Mouse (Mus musculus): Measurements from ENCODE around the gene Emid1.

The Emid1 gene

DNA sequence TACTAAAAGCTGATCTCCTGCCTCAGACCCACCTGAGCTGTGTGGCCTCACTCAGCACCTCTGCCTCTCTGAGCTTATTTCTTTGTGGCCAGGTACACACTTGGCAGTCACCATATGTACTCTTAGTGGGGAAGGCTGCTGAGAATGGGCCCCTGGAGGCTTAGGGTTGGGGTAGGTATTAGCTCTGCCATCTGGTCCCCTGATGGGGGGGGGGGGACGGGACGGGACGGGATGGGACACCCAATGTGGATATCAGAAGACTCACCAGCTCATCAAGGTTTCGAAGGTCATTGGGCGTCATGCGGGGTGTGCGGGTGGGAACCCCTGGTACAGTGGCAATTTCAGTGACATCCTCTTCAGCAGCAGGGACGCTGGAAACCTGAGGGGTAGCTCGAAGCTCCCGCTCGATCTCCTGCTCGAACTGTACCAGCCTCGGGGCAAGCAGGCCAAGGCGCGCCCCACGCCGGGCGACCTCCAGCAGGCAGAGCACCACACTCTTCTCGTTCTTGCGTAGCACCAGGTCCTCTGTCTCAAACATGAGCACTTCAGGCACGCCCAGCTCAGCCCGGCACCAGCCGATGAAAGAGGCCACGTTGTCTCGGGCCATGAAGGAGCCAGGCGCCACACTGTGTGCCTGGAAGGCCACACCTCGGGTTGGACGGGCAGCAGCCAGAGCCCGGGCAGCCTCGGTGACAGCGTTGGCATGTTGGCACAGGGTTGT lies 88.3 kb downstream of the Emid1 start:
- no peak for DNase-seq (ENCODE audit: low spot score in 2 of 2)

DNA sequence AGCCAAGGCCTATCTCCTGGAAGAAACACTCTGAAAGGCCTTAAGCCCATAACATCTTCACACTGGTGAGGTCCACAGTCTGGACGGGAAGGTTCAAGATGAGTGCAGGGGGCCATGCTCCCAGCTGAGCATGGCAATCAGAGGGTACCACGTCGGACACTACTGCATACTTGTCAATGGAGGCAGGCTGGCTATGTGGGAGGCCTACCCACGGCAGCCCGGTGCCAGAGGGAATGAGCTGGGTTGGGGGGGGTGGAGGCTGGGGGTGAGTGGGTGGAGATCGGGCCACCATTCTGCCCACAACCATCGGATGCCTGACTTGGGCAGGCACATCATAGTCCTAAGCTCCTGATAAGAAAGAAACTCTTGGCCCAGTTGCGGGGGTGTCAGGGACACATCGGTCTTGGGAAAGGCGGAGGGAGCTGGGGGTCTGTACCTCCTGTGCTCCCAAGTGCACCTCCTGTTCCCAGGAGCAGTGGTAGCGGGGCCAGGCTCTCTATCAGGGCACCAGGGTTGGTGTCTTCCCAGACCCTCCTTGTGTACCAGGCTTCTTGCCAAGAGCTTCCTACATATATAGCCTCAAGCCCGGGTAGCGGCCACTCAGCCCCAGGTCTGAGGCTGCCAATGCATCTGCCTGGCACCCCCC lies 89.1 kb downstream of the Emid1 start:
- no peak for DNase-seq (ENCODE audit: low spot score in 2 of 2)

GRCm38 (mm10) chr11:5062326-5062725 lies 89.7 kb downstream of the Emid1 start:
- DNase-seq (ENCODE audit: low spot score in 2 of 2), result peak in 1 of 2 experiments; percentile 53

GRCm38 (mm10) chr11:5061413-5062139 lies 90.5 kb downstream of the Emid1 start:
- peak; percentile 90 for DNase-seq (ENCODE audit: low spot score in 2 of 2)

GRCm38 (mm10) chr11:5060756-5061412 lies 91.2 kb downstream of the Emid1 start:
- peak in 1 of 2 experiments; percentile 33 for DNase-seq (ENCODE audit: low spot score in 2 of 2)

DNA sequence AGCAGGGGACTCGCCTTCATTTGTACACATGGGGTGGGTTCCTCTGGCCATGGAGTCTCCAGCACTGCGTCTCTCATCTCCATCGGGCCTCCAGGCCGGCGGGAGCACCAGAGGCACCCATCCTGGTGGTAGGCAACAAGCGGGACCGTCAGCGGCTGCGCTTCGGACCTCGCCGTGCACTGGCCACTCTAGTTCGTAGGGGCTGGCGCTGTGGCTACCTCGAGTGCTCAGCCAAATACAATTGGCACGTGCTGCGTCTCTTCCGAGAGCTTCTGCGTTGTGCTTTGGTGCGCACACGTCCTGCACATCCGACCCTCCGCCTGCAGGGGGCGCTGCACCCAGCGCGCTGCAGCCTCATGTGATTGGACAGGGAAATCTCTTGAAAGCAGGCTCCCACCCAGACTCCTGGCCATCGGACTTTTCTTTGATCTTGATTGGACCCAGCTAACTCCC lies 92.3 kb downstream of the Emid1 start:
- DNase-seq (ENCODE audit: low spot score in 2 of 2), result peak; percentile 44 to 59

DNA sequence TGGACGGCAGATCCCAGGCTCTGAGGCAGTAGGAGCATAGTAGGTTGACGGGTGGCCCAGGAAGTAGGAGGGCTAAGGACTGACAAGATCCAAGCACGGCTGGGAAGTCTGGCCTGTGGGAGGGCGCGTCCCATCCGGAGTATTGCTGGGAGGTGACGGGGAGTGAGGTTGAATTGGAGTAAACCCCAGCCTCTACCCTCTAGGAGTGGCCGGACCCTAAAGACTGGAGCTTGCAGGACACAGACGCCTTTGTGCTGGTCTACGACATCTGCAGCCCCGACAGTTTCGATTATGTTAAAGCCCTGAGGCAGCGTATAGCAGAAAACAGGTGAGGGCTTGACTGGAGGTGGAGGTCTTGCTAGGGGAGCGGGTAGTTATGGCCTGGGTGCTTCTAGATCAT lies 92.8 kb downstream of the Emid1 start:
- no peak for DNase-seq (ENCODE audit: low spot score in 2 of 2)

DNA sequence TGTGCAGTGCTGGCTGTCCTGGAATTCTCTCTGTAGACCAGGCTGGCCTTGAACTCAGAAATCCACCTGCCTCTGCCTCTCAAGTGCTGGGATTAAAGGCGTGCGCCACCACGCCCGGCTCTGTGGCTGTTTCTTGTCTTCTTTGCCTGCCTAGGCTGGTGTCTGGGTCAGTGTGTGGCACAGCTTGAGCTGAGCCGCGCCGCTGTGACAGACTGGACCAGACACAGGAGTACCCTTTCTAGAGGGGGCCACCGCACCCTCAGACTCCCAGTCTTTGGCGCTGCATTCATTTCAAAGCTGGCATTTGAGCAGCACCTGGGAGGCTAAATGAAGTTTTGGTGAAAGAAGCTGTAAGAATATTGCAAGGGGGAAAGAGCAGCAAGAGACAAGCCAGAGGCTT lies 93.3 kb downstream of the Emid1 start:
- no peak for DNase-seq (ENCODE audit: low spot score in 2 of 2)

DNA sequence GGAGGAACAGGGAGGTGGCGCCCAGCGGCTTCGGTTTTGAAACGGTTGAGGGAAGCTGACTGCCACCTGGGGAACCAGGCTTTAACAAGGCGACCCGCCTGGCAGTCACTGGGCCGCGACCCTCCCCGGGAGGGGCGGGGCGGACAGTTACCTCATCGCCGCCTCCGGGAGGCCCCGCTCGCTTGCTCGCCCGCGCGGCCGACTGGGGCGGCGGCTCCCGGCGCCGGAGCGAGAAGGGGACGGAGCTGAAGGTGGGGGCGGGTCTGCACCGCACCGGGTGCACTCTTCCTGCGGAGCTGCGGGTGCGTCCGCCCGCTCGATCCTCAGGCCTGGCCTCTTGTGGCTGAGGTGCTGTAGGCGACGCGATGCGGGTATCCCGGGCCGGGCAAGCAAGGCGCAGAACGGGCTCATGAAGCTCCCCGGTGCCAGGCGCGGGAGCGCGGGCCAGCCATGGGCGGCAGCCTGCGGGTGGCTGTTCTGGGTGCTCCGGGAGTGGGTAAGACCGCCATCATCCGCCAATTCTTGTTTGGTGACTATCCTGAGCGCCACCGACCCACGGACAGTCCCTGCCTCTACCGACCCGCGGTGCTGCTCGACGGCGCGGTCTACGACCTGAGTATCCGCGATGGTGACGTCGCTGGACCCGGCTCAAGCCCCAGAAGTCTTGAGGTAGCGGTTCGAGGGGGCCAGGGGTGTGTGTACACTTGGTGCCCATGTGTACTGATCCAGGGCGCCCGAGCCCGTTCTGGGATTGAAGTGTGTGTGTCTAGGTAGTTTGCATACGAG lies 94.0 kb downstream of the Emid1 start, which contains the start of gene Rasl10a:
Gene Rasl10a (plus strand): TSS at position 273 of the 786 bp plus-strand sequence.
- DNase-seq (ENCODE audit: low spot score in 2 of 2), result peak in 1 of 2 experiments; percentile 38

GRCm38 (mm10) chr11:5057541-5057855 lies 94.6 kb downstream of the Emid1 start:
- no peak for DNase-seq (ENCODE audit: low spot score in 2 of 2)

DNA sequence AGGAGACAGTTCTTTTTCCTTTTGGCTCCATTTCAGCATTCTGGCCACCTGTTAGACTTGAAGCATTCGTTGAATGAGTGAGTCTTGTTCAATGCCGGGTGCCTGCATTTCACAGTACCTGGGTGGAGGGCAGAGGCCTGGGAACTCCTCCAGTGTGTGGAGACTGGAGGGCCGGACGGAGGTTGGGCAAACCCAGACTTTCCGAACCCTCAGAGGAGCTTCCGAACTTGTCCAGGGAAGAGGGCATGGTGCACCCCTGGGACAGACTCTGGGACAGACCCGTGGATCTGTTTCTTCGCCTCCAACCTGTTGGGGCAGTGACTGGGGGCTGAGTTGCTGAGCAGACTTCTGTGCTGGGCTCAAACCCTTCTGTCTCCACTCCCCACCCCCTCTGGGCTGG lies 95.0 kb downstream of the Emid1 start:
- no peak for DNase-seq (ENCODE audit: low spot score in 2 of 2)
